Mouse (Mus musculus) heart, postnatal 14 days (tissue): Measurements from ENCODE around the gene Siglecf. TPM values are rescaled to one million over a fixed set of nuclear protein-coding genes. Genes with fewer than 3 reads are reported as not detected.

ENCODE experiments used
- DNase-seq, 2 experiments: peaks; one replicate each; pipeline ENCODE4 v3.0.0; 2021 to 2022
- intact Hi-C: fragments of 180-260 bp; cut with DNase I; formaldehyde crosslinking; loops from one replicate; pipeline ENCODE4 v1.15.1; 2025
- total RNA-seq, 2 experiments: library from RNA; stranded (reverse); gene quantifications; 2 replicates each; pipeline ENCODE4 v1.2.3; 2021

Siglecf gene
- total RNA-seq, 2 experiments from 2014 or later = not detected

DNA sequence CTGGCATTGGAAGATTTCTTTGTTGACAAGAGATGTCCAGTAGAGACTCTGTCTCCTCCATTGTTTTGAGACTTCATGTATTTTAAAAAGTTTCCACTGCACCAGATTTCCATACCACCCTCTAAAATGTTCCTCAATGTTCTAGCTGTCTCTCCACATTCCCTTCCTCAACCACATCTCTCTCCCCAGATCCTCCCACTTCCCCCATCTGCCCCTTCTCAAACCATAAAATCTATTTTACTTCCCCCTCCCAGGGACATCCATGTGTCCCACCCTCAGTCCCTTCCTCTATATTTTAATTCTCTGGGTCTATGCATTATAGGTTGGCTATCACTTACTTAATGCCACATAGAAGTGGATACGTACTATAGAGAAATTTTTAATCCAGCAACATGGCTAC is 10.3 kb downstream of the Siglecf start:
- intact Hi-C loops = no loop called here
- no peak for DNase-seq

DNA sequence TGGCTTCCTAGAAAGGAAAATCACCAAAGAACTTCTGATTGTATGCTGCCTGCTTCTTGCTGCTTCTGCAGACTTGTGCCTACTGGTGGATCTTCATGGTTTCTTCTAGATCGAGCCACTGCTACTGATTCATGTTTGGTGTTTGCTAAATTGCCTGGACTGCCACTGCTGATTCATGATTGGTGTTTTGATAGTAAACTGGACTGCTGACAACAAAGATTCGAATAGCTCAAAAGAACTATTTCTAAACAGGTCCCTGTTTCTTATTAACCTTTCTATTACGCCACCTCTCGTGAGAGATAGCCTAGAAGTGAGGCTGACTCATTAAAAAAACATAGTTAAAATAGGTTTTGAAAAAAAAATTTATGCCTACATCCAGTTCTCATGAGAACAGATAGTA is 10.9 kb downstream of the Siglecf start:
- no peak for DNase-seq

DNA sequence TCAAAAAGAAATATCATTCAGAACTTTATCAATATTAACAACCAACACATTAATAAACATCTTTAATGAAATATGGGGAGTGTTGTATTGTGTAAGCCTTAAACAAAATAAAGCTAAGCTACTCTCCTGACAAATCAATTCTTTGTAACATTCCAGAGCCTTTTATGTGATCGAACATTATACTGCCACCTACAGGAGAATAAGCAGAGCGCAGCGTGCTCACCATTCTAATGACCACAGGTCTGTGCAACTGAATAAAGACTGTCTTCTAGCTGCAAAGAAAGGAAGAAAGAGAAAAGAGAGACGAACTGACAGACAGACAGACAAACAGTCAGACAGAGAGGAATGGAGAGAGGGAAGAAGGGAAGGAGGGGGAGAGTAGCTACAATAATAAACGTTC is 27.1 kb downstream of the Siglecf start:
- intact Hi-C loops = loop anchor here (2.0 kb wide), 1 partner anchor 95 kb away; no protein-coding TSS in a partner anchor
- DNase-seq = peak; percentile 13 to 28

More for the DNA sequence above, 10.9 kb downstream of the Siglecf start:
- intact Hi-C loops = no loop called here

DNA sequence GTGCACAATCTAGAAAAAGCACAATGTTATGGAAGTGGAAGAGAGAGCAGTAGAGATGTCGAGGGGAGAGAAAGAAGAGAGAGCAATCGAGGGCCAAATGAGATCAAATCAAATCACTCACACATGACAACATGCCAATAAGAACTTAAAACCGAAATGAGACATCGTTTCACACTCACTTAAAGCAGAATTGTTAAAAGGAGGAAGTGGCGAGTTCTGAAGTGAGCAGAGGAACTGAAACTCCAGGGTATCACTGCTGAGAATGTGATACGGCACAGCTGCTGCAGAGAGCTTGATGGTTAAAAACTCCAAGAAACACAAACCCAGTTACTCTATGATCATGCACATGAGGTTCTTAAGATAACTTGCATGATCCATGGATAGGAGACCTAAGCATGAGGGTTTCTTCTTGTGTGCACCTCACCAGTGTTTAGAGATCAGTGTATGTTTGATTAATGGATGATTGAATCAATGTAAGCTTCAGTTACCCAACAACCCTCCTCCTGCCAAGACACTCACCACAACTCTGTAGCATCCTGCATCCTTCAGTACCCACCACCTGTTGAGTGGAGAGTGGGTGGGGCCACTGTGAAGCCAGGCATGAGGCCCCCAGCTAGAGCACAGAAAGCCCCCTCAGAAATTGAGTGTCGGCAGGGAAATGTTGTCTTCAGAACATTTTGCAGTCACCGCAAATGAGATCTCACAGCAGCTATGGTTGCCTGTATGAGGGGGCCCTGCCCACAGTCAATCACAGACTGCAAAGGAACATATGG is 41.4 kb downstream of the Siglecf start:
- intact Hi-C loops = no loop called here
- DNase-seq = no peak

DNA sequence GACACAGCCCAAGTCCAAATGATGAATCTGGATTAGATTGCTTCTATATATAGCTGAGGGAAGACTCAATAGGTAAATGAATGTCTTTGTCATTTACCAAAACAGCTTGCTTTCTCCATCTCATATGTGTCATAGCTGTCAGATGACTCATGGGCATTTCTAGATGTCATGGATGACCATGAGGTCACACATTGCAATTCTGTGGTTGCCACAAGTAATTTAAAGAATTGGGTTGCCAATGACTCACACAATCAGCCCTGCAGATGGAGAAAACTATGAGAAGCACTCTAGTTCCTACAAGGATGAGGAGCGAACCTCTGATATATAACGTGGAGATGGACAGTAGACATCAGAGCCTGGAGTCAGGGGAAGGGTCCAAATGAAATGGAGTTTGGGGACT is 48.4 kb downstream of the Siglecf start:
- DNase-seq = no peak

DNA sequence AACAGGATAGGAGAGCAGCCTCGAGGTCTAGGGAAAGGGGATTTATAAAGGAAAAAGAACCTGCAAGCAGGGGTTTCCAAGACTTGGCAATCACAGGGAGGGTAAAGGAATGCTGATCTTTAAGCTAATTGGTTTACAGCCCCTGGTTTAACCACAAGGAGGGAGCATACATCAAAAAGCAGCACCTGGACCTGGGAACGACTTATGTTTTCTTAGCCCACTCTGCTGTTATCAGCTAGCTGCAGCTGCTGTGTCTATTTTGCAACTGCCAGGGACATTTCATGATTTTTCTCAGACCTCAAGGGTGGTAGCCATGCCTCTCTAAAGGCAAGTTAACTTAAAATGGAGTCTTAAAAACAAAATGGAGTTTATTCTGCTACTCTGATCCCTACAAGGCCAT is 51.6 kb downstream of the Siglecf start:
- intact Hi-C loops = no loop called here

More for the DNA sequence above, 48.4 kb downstream of the Siglecf start:
- intact Hi-C loops = no loop called here

DNA sequence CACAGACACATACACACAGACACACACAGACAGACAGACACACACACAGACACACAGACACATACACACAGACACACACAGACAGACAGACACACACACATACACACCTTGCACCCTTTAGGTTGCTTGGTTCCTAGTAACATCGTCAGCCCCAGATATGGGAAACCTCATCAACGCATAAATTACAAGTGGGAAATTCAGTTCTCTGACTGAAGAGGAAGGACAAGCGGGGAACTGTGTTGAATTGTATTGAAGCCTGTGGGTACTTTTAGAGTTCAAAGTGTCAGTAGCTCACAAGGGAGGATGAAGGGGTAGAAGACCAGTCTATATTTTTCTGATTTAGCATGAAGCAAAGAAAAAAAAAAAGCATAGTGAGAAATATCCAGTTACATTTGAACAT is 56.4 kb downstream of the Siglecf start:
- intact Hi-C loops = no loop called here

More for the DNA sequence above, 51.6 kb downstream of the Siglecf start:
- no peak for DNase-seq

DNA sequence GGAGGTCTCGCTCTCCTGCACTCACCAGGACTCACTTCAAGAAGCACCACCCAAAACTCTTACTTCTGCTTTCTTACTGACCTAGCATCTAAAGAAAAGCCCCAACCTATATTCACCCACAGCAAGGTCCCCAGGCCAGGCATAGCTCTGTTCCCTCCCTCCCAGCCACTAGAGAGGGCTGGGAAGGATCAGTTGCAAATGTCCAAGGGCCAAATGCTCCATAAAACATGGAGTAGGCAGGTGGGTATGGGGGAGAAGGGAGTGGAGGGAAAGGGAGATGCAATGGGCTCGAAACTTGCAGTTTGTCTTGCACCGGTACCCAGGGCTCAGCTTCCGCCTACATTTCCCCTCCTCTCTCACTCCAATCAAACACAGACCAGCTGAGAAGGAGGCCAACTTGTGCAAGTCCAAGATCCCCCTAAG is 57.0 kb downstream of the Siglecf start, which contains the start of gene Siglecg:
Siglecg (plus strand) TSS at position 74 of the 423 bp plus-strand sequence.
- DNase-seq = no peak
- intact Hi-C loops = no loop called here

More for the DNA sequence above, 56.4 kb downstream of the Siglecf start:
- no peak for DNase-seq

DNA sequence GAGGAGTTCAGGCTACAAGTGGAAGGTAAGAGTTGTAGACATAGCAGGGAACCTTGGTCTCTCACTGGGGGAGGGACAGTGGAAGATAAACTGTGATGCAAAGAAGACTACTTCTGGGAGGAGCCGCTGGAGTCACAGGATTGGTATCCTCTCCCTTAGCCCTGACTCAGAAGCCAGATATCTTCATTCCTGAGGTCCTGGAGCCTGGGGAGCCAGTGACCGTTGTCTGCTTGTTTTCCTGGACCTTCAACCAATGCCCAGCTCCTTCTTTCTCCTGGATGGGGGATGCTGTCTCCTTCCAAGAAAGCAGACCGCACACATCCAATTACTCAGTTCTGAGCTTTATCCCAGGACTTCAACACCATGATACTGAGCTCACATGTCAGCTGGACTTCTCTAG is 57.9 kb downstream of the Siglecf start:
- DNase-seq = no peak
- intact Hi-C loops = no loop called here

Other genes with a start within 250 kb of the Siglecf start
- not detected for gene Zfp936, start 237.1 kb upstream of the Siglecf start, total RNA-seq
- gene Zfp715, start 38.0 kb upstream of the Siglecf start, total RNA-seq = 10 to 100 TPM; 17.3 to 17.6 TPM
- gene Siglecg, start 56.9 kb downstream of the Siglecf start, total RNA-seq = under 1 TPM; 0.27 to 0.31 TPM
- gene Lim2, start 76.3 kb downstream of the Siglecf start, total RNA-seq = not detected
- gene Nkg7, start 85.7 kb downstream of the Siglecf start, total RNA-seq = not detected
- gene Cldnd2, start 89.4 kb downstream of the Siglecf start, total RNA-seq = not detected
- gene Etfb, start 92.7 kb downstream of the Siglecf start, total RNA-seq = 1,000 to 10,000 TPM; 1,151 to 1,177 TPM
- 1 to 10 TPM in 1 of 2 experiments, under 1 TPM in 1; 0.45 to 1.5 TPM for gene Gm45233, start 92.8 kb downstream of the Siglecf start, total RNA-seq
- gene Vsig10l, start 111.8 kb downstream of the Siglecf start, total RNA-seq = 1 to 10 TPM; 2.1 to 3.5 TPM
- gene Iglon5, start 138.7 kb downstream of the Siglecf start, total RNA-seq = under 1 TPM; 0.24 to 0.36 TPM
- not detected for gene 4931406B18Rik, start 154.6 kb downstream of the Siglecf start, total RNA-seq
- 1 to 10 TPM; 3.7 to 4.1 TPM for gene Cd33, start 193.1 kb downstream of the Siglecf start, total RNA-seq
- gene Zfp658, start 210.9 kb downstream of the Siglecf start, total RNA-seq = under 1 TPM; 0.98 to 1.00 TPM
- gene Zfp719, start 228.3 kb downstream of the Siglecf start, total RNA-seq = 1 to 10 TPM; 5.8 to 7.3 TPM